Mouse (Mus musculus) kidney, adult 2 months (tissue): ENCODE results near the gene Il5.

ENCODE experiments used
- CTCF ChIP-seq: fragments of 200-500 bp; conservative IDR thresholded peaks from 2 replicates; pipeline ENCODE4 v1.5.1; 2011; ENCODE audit warnings: low read depth, mild to moderate bottlenecking, control low read depth, low read length, moderate library complexity, mixed read lengths; ENCODE audit not compliant: insufficient read depth, insufficient read length
- POLR2A ChIP-seq: fragments of 200-500 bp; IDR thresholded peaks from one replicate; pipeline ENCODE4 v1.6.1; 2011; ENCODE audit warnings: low read depth, low read length, control low read depth

GRCm38 (mm10) chr11:53763496-53764140, 43.0 kb downstream of the Il5 start:
- TF ChIP-seq POLR2A (peak; percentile 69), CTCF (0 out of 2 replicates have a peak, but pooled peaks have one; percentile 13)
